Mouse (Mus musculus): ENCODE data around the gene Cdc27. TPM values are rescaled to one million over a fixed set of nuclear protein-coding genes. Genes with fewer than 3 reads are reported as not detected.
"Not testable (repeated sequence)": the region's sequence is repeated elsewhere in the genome, so short reads cannot be mapped to it uniquely, and the experiment has no call there.

The Cdc27 gene
- polyA plus RNA-seq, 1 experiment, result 11.8 TPM

DNA sequence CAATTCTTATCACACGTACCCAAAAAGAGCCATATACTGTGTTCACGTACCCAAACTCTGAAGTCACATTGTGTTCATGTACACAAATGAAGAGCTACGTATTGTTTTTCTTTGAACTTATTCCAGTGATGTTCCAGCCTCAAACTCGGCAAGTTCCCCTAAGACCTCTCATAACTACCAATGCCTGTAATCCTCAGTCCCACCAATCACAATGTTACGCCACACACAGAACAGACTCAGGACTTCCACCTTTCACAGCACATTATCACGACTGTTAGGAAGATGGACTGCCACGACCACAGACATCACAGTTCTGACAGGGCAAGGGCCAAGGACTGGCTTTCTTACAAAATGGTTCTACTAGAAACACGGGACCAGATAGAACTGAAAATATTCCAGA, 20.1 kb upstream of the Cdc27 start:
- not testable (repeated sequence) for DNase-seq (ENCODE audit: low read depth)

DNA sequence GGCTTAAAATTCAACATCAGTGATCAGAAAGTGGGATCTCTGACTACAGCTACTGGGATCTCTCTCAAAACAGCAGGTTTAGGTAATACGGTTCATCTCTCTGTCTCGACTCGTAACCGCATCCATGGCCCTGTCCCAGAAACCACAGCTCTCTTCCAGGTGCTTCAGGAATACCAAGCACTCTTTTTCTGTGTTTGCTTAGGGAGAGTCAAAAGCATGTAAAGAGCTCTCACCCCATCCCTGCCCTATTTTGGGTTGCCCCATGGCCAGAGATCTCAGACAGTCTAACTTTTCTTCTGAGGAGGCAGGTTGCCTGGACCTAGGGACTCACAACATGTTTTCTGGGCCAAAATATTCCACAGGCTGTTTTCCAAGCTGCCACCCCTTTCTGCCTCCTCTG, 17.9 kb upstream of the Cdc27 start:
- DNase-seq (ENCODE audit: low read depth), result no peak

DNA sequence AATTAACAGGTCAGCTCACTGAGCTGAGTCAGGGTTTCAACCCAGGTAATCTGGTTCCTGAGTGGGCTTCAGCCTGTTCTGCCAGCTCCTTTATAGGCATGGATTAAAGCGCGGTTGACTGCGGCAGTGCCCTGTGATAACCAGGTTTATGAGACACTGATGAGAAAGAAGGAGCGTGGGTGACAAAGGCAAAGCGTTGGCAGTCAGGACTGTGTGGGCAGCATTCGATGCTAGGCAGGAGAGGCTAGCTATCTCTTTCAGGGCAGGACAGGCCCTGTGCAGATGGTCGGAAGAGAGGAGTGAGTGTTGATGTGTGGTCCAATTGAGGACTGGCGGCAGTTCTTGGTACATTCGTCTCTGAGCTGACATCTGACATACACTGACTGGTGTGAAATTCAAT, 17.3 kb upstream of the Cdc27 start:
- no peak for DNase-seq (ENCODE audit: low read depth)

DNA sequence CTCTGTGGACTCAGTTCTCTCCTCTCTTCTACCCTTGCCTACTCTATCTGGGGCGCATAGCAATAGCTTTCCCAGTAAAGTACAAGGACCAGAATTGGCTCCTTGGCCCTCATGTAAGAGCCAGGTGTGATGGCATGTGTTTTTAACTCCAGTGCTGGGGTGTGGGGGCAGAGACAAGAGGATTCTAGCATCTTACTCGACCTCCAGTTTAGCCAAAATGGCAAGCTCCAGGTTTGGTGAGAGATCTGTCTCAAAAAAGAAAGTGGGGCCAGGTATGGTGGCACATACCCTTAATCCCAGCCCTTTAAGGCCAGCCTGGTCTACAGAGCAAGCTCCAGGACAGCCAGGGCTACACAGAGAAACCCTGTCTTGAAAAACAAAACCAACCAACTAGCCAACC, 16.4 kb upstream of the Cdc27 start:
- no peak for DNase-seq (ENCODE audit: low read depth)

DNA sequence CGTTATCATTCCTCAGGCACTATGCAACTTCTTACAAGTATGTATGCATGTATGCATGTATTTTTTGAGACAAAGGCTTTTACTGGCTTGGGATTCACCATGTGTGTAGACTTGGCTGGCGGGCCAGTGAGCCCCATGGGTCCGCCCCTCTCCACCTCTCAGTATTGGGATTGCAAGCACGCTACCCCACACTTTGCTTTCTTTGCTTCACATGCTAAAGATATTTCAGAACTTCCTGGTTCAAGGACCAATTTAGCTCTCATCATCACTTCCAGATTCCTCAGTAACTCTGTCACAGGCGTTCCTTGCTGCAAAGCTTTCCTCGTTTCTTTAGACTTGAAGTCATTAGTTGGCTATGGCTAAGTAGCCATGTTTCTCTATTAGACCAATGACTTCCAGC, 15.7 kb upstream of the Cdc27 start:
- no peak for DNase-seq (ENCODE audit: low read depth)

DNA sequence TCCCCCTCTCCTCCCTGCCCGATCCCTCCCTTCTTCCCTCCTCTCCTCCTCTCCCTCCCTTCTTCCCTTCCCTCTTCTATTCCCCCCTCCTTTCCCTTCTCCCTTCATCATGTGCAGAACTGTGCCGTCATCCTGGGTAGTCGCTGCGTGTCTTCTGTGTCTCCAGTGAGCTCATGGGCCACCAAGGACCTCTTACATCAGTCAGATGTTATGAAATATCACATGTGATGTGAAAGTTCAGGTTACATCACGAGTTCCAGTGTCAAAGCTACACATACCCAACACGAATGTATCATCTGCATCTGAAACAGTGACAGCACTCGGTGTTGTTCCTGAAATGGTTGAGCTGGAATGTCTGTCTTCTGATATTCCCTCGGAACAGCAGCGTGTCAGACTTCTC, 14.8 kb upstream of the Cdc27 start:
- no peak for DNase-seq (ENCODE audit: low read depth)

DNA sequence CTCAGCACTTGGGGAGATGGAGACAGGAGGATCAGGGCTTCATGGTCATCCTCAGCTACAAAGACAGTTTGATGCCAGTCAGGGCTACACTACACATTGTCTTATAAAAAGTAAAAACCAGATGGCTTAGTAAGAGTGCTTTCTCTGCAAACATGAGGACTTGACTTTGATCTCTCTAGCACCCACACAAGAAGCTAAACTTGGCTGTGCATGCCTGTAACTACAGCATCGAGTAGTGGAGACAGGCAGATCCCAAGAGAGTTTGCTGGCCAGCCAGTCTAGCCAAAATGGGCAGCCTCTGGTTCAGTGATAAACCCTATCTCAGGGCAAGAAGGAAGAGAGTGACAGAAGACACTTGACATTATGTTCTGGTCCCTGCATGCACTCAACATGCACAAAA, 13.1 kb upstream of the Cdc27 start:
- no peak for DNase-seq (ENCODE audit: low read depth)

DNA sequence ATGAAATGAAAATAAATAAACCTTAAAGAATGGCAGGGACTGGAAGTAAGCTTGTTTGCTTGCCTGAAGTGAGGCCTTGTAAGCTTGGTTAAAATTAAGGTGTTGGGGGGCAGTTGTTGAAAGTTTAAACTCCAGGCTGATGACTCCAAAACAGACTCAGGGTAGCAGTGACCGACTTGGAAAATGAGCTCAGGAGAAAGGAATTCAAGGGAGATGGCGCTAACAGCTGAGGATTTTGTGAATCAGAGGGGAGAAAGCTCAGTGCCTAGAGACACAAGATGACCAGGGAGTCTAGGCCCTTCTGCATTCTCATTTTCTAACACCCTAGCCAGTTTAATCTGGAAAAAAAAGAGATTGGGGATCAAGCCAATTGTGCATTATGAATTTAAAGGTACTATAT, 10.6 kb upstream of the Cdc27 start:
- no peak for DNase-seq (ENCODE audit: low read depth)

DNA sequence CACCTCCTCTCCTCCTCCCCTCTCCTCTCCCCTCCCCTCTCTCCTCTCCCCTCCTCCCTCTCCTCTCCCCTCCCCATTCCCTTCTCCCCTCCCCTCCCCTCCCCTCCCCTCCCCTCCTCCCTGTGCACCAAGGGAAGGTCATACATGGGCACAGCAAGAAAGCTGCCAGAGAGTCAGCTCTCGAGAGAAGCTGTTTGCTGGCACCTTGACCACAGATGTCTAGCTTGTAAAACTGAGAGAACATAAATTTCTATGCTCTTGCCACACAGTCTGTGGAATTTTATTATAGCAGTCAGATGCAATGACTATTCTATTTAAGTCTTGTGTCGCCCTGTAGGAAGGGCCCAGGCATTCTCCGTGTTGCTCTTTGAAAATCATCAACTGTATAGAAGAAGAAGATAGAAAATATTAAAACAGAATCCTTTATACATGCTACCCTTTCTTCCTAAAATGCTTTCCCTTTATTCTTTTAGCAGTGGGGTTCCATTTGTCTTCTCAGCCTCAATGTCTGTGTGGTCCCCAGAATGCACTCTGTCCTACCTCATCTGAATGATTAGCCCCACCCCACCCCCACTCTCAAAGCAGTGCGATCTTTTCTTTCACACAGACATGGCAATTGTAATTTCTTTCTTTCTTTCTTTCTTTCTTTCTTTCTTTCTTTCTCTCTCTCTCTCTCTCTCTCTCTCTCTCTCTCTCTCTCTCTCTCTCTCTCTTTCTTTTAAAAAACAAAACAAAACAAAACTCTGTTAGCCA, 8.4 kb upstream of the Cdc27 start:
- no peak for DNase-seq (ENCODE audit: low read depth)

DNA sequence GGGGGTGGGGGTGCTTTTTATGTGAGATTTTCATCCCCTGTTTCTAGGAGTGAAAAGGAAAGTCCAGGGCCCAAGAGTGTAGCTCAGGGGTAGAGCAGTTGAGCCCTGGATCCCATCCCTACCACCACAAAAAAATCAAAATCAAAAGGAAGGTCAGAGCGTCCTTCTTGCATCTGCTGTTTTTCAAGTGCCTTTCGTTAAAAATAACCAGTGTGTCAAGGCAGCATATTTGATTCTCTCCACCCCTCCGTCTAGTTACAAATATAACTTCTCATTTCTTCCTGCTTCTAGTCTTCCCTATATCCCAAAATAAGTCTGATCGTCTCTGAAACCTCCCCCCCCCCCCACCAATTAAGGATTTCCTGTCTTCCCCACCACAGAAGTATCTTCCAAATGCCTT, 7.6 kb upstream of the Cdc27 start:
- no peak for DNase-seq (ENCODE audit: low read depth)

DNA sequence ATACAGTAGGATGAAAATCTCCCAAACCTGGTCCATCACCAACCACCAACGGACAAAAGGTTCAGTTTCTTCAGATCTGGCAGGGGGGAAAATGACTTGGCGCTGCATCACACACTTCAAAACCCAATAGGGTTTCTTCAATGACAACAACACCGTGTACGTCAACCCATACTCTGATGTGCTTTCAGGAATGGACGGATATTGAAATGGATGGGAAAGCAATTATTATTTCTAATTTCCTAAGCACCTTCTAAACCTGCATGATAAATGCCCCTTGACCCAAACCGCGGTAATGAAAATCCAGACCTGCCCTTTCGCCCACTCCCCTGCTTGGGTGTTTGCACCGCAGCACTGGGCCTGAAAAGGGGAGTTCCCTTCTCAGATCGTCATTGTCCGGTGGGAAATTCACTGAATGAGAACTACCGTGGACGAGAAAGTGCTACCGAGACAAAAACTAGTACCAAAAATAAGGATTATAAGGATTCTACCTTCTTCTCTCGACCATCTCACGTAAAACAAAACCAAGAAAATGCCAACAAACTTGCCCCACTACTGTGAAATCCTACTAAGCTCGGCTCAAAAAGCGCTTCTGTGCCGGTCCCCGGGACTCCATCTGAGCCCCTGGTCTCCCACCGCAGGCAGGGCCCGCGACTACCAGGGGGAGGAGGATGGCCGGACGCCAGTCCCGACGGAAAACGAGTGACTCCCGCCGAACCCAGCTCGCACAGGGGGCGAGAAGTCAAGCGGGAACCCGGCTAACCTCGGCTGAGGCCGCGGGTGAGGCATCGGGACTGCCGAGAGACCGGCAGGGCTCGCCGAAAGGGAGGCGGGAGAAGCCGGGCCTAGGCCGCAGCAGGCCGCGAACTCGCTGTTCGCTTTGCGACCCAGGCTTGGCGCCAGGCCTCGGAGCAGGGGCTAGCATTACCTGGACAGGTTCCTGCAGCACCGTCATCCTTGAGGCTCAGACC, 698 bp downstream of the Cdc27 start:
- DNase-seq (ENCODE audit: low read depth), result no peak

DNA sequence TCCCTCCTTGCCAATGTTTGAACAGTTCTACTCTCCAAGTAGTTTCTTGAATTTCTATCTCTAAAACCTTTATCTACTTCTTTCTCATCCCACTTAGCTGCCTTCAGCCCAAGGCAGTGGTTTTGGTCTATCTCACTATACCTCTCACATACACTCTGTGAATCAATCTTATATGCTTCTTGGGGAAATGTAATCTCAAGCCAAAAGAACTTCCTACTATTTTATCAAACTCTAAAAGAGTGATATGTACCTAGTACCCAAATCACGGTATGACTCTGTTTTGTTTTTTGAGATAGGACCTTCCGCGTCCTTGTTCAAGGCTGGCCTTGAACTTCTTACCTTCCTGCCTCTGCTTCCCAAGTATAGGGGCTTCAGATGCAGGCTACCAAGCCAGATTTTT, 2.9 kb downstream of the Cdc27 start:
- no peak for DNase-seq (ENCODE audit: low read depth)

DNA sequence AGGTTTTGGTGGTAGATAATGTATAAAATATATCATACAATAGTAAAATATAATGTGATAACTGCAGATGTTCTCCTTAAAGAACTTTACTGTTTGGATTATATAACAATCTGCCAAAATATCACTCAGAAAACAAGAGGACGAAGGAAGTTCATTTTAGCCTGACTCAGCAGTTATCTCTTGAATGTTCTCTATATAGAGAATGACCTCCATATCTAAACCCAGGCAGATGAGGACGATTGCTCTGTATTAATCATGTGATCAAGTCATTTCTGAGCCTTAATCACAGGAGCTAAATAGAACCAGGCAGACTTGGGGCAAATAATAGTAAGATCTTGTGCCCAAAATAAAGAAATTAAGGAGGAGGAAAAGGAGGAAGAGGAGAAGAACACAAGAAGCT, 5.9 kb downstream of the Cdc27 start:
- DNase-seq (ENCODE audit: low read depth), result no peak

DNA sequence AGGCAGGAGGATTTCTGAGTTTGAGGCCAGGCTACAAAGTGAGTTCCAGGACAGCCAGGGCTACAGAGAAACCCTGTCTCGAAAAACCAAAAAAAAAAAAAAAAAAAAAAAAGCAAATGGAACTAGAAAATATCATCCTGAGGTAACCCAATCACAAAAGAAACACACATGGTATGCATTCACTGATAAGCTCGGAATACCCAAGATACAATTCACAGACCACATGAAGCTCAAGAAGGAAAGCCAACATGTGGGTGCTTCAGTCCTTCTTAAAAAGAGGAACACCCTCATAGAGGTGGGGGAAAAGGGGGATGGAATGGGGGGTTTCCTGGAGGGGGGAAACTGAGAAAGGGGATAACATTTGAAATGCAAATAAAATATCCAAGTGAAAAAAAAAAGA, 7.1 kb downstream of the Cdc27 start:
- not testable (repeated sequence) for DNase-seq (ENCODE audit: low read depth)

DNA sequence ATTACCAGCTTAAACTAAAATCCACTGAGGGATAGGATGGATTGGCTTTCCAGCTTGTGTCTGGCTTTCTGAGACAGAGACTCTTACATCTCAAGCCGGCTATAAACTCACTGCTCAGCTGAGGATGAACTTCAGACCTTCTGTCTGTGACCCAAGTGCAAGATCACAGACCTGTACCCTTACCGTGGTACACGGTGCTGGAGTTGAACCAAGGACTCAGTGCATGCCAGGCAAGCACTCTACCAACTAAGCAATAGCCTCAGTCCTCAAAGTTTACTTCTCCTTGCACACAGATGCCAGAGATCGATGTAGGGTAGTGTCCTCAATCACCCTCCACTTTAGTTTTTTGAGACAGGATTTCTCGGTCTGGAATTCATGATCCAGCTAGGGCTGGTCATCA, 10.6 kb downstream of the Cdc27 start:
- DNase-seq (ENCODE audit: low read depth), result no peak

DNA sequence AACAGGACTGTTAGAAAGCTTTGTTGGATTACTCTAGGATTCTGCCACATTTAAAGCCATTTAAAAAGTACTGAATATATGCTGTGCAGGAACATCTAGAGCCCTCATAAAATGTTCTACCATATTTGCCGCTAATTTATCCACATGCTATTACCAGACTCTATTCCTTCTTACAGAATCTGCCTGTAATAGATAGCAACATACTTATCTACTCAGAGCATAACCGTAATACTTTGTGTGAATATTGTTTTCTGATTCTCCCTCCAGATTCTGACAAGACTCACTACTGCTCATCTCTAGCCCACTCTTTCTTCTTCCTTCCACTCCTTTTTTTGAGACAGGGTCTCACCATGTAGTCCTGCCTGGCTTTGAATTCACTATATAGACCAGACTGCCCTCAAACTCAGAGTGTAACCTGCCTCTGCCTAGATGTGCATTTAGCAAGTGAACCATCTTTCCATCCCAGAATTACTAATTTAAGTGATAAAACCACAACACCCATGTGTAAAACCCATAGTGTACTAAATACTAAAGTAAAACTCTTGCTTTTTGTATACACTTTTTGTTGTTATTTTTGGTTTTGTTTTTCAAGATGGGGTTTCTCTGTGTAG, 12.4 kb downstream of the Cdc27 start:
- DNase-seq (ENCODE audit: low read depth), result no peak

DNA sequence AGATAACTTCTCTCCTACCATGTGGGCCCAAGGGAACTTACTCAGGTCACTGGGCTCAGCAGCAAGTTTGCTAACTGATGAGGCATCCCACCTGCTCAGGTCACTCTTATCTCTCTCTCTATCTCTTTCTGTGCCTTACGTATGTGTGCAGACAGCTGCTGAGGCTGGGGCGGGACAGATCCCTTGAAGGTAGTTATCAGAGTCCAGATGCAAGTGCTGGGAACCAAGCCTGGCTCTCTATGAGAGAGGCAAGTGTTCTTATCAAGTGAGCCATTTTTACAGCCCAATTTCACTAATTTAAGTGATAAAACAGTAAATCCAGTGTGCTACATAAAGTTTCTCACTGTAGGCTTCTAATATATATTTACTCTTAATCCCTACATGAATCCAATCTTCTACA, 13.6 kb downstream of the Cdc27 start:
- no peak for DNase-seq (ENCODE audit: low read depth)

DNA sequence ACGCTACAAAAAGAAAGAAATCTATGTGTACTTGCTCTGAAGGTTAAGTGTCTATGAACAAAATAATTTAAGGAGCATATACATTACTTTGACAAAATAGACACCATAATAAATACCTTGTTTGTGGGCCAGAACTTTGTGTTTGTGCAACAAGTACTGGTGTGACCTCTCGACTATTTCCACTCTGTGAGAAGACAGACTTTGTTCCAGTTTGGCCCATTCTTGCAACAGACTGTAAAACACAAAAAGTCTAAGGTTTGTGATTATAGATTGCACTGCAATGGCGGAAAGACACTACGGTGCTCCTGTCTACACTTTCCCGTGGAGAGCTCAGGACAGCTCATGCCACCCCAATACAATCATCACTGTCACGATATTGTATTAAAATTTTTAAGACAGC, 24.5 kb downstream of the Cdc27 start:
- no peak for DNase-seq (ENCODE audit: low read depth)

DNA sequence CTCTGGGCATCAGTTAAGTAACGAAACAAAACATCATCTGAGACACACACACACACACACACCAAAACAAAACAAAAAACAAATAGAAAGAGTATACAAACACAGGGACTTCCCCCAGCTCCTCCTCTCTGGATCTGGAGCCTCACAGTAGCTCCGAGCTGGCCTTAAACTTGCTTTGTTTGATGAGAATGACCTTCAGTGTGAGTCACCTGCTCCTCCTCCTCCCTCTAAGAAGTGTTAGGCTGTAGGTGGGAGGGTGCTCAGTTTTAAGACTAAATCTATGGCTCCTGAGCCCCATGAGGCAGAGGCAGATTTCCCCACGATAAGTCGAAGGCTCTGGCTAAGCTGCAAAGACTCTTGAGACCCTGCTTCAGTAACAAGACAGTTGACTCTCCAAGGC, 38.0 kb downstream of the Cdc27 start:
- DNase-seq (ENCODE audit: low read depth), result no peak

DNA sequence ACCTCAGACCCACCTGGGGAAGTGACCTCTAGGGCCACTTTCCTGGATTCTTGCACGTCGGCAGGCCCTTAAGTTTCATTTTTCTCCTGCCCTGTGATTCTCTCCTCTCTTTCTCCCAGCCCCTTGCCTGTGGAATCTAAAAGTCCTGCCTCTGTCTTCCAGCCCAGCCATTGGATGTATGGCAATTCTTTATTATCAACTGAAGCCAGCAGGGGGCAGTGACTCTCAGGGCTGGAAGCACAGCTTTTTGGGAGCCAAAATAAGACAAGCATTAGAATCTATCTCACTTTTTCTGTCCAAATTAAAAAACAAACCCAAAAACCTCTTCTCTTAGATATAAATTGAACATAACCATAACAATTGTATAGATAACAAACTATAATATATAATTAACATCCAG, 39.8 kb downstream of the Cdc27 start:
- no peak for DNase-seq (ENCODE audit: low read depth)

DNA sequence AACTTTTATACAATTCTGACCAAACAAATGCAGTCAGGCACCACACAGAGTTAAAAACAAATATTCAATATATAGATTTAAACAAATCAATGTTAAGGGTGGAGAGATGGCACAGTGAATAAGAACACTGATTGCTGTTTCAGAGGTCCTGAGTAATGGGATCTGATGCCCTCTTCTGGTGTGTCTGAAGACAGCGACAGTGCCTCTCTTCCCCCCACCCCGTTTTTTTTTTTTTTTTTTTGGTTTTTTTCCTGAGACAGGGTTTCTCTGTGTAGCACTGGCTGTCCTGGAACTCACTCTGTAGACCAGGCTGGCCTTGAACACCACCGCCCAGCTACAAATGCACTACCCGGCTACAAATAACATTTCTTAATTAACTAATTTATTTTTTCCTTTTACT, 42.0 kb downstream of the Cdc27 start:
- no peak for DNase-seq (ENCODE audit: low read depth)

DNA sequence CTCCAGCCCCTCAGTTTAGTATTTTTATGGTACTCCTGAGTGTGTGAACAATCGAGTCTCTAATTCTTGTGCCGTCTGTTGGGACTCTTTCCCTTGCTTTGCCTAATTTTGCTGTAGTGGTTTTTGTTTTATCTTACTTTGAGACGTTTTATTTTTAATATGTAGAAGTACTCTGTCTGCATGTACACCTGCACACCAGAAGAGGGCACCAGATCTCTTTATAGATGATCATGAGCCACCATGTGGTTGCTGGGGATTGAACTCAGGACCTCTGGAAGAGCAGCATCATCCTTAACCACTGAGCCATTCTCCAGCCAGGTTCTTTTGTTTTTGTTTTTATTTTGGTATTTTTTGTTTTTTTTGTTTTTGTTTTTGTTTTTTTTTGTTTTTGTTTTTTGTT, 62.1 kb downstream of the Cdc27 start:
- DNase-seq (ENCODE audit: low read depth), result no peak

DNA sequence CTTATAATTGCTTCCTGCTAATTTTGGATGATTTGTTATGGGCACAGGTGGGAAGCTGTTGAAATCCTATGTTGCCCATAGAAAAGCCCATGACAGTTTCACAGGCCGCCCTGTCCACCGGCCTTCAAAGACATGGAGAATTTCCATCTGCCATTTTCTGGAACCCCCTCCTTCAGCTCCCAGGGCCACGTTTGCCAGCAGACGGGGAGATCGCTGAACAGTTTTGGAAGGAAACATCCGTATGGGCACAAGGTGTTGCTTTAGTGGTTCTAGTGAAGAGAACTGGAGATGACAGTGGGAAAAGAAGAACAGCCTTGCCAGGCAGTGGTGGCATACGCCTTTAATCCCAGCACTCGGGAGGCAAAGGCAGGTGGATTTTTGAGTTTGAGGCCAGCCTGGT, 68.4 kb downstream of the Cdc27 start:
- no peak for DNase-seq (ENCODE audit: low read depth)

Measured in gonadal fat pad, adult 2 months (tissue).